Mouse (Mus musculus) adrenal gland, postnatal 4 days (tissue): ENCODE results near the gene Olfr1355. TPM values are rescaled to one million over a fixed set of nuclear protein-coding genes. Genes with fewer than 3 reads are reported as not detected.
"Not testable (repeated sequence)": the region's sequence is repeated elsewhere in the genome, so short reads cannot be mapped to it uniquely, and the experiment has no call there.

Experiments
- DNase-seq, 2 experiments: peaks; one replicate each; pipeline ENCODE4 v3.0.0; 2021 to 2022; ENCODE audit warnings: low spot score in 2 of 2, mixed read lengths in 2 of 2
- long read RNA-seq, 2 experiments: library from polyadenylated mRNA; stranded (forward); transcript quantifications; one replicate each; pipeline ENCODE4 v2.0.0; 2021
- total RNA-seq, 2 experiments: library from RNA; stranded (reverse); gene quantifications; 2 replicates each; pipeline ENCODE4 v1.2.3; 2021

Gene Olfr1355
- not detected for total RNA-seq
- long read RNA-seq, experiment 1 = 0 reads
- long read RNA-seq, experiment 2 = 0 reads

DNA sequence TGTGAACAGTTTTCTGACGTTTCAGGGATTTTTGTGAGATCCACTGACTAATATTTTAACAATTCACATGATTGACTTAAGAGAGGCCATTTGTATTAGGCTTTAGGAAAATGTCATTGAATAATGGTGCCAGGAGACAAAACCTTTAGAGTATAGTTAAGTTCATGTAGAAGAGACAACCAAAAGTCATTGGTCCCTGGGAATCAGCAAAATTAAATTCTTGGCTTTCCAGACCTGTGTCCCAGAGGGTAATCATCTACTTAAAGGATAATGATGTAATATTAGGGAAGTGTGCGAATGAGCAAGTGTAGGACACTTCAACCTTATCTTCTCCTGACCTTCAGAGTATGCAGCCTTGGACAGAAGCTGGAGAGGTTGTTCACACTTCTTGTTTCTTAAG is at the start of gene Olfr1355:
Gene Olfr1355, plus strand, starts transcription at position 301 of the 400 bp plus-strand sequence.
- DNase-seq = no peak

DNA sequence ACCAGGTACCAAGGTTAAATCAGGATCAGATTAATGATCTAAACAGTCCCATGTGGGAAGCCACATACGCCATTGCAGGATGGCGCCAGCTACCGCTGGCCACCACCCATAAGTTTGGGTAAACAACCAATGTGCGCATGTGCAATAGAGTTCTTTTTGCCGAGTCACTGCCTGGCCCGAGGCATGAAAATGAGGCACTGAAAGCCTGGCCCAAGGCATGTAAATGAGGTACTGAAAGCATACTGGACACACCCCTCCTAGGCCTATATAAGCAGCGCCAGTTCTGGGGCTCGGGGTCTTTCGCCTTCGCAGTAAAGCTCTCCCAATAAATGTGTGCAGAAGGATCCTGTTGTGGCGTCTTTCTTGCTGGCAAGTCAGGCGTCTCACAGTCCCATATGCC is 34.9 kb upstream of the Olfr1355 start:
- not testable (repeated sequence) for DNase-seq

DNA sequence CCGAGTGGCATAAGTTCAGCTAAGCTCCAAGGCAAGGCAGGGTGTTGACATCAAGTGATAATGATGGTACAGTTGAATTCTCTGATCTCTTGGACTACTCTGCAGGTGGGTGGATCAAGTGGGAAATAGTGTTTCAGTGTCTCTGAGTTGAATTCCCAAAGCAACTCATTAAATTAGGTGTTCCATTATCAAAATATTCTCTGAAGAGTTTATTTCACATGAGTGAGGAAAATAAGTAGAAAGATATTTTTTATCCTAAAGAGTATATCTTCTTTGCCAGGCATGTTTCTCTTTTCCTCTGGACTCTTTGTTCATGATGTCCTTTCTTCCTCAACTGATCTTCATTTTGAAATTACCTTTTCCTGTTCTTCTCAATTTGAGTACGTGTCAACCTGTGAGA is 23.3 kb upstream of the Olfr1355 start, which contains the start of gene Olfr1356:
Gene Olfr1356, minus strand, starts transcription at position 101 of the 400 bp plus-strand sequence.
- no peak for DNase-seq

DNA sequence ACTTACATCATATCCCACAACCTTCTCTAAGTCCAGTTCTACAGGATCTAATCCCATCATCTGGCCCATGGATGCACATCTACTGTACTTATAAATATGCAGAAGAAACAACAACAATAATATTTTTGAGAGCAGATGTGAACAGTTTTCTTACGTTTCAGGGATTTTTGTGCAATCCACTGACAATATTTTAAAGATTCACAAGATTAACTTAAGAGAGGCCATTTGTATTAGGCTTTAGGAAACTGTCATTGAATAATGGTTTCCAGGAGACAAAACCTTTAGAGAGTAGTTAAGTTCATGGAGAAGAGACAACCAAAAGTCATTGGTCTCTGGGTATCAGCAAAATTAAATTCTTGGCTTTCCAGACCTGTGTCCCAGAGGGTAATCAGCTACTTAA is 37.5 kb downstream of the Olfr1355 start, which contains the start of gene Olfr1354:
Gene Olfr1354, plus strand, starts transcription at position 301 of the 400 bp plus-strand sequence.
- not testable (repeated sequence) for DNase-seq

Other genes starting within 250 kb of the Olfr1355 start
- not detected for gene Casp14, start 157.2 kb upstream of the Olfr1355 start, total RNA-seq
- not detected for gene Ccdc105, start 122.5 kb upstream of the Olfr1355 start, total RNA-seq
- under 1 TPM; 0.48 to 0.53 TPM for gene Slc1a6, start 95.0 kb upstream of the Olfr1355 start, total RNA-seq
- gene Olfr1356, start 23.4 kb upstream of the Olfr1355 start, total RNA-seq = not detected
- not detected for gene Olfr1354, start 37.6 kb downstream of the Olfr1355 start, total RNA-seq
- gene Olfr8, start 75.1 kb downstream of the Olfr1355 start, total RNA-seq = not detected
- gene Olfr1353, start 87.8 kb downstream of the Olfr1355 start, total RNA-seq = not detected
- not detected for gene Olfr1352, start 105.5 kb downstream of the Olfr1355 start, total RNA-seq
- gene Olfr1351, start 136.9 kb downstream of the Olfr1355 start, total RNA-seq = not detected
- gene Olfr57, start 153.2 kb downstream of the Olfr1355 start, total RNA-seq = not detected
- gene 2610008E11Rik, start 222.1 kb downstream of the Olfr1355 start, total RNA-seq = 10 to 100 TPM; 26.6 to 28.9 TPM